Mouse (Mus musculus) thymus, postnatal 4 days (tissue): ENCODE measurements around the gene Rybp.

Experiments
- DNase-seq: peaks from one replicate; pipeline ENCODE4 v3.0.0; 2021

Gene Rybp

GRCm38 (mm10) chr6:100185524-100185923 lies 101.8 kb downstream of the Rybp start:
- DNase-seq, result no peak

DNA sequence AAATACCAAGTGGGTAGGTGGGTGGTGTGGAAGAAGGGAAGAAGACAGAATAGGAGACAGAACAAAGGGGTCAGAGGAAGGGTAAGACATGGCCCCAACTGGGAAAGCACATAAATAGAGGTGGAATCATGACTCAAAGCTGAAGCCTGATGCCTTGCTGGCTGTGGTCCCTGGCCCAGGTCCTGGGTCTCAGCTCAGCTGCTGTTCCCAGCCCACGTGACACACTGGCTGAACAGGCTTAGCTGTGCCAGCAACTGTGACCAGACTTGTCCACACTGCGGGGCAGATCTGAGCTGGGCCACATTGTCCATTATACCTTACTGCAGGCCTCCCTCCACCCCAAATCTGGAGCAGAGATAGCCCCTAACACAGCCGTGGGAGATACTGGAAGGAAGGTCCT lies 103.9 kb downstream of the Rybp start:
- DNase-seq, result no peak

DNA sequence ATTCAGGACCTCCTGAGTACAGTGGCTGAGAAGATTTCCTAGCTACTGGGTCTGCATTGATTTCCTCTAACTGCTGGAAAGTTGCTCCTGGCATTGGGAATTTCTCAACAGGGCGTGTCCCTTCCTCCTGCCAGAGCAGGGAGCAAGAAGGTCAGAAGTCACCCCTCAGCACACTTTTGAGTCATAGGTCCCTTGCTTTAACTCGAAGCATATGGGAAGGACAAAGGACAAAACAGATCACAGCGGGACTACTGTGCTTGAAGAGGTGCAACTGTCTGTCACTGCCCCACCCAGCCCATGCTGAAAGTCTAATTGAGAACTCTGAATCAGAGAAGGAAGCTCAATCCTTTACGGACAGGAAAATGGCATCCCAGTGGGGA lies 106.4 kb downstream of the Rybp start:
- DNase-seq, result no peak

DNA sequence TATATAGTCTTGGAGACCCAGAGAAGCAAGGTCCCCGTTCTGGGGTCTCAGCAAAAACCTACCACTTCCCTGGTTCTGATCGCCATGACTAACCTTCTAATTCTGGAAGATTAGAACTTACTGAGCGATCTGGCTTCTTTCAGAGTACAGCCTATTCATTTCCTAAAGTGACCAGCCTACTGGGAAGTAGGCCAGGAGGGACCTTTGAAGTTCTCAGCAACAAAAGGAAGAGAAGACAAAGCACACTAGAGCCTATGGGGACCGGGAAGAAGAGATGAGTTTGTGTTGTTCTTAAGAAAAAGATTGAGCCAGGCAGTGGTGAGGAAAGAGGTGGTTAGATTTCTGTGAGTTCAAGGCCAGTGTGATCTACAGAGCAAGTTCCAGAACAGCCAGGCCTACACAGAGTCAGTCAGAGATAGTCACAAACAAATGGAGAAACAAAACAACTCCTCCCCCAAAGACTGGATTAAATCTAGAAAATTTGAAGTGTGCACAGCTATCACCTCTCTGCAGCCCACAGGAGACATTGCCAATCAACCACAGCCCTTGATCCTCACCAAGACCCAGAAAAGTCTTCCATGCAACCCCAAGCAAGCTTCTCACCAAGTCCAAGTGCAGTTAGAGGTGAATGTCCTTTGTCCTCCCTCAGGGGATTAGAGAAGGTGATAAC lies 106.9 kb downstream of the Rybp start:
- DNase-seq, result no peak

- DNase-seq, result no peak
Observed at GRCm38 (mm10) chr6:100178830-100179229, 108.5 kb downstream of the Rybp start.
